Mouse (Mus musculus) forebrain, embryonic 11.5 days (tissue): Measurements from ENCODE around the gene Slc39a11. TPM values are rescaled to one million over a fixed set of nuclear protein-coding genes. Genes with fewer than 3 reads are reported as not detected.

Experiments used
- ATAC-seq: fragments of 200-750 bp; cut with Nextera tagmentation; replicated peaks from 2 replicates; pipeline ENCODE4 v1.8.0; 2017; ENCODE audit warnings: moderate TSS enrichment; ENCODE audit not compliant: low FRiP score
- DNase-seq: peaks from one replicate; pipeline ENCODE4 v3.0.0-alpha.2; 2017; ENCODE audit warnings: low spot score
- H3K27ac ChIP-seq: fragments of 300-500 bp; sonication (generic); 2 replicates; pipeline ENCODE4 v1.5.1; 2014; ENCODE audit warnings: low read depth, low read length
- H3K27me3 ChIP-seq: fragments of 300-500 bp; sonication (generic); 2 replicates; pipeline ENCODE4 v1.6.1; 2014; ENCODE audit warnings: mild to moderate bottlenecking, low read length, mixed read lengths; ENCODE audit not compliant: control insufficient read depth, insufficient read depth
- H3K36me3 ChIP-seq: fragments of 300-500 bp; sonication (generic); 2 replicates; pipeline ENCODE4 v1.6.1; 2014; ENCODE audit warnings: mild to moderate bottlenecking, low read length, moderate library complexity, mixed read lengths; ENCODE audit not compliant: control insufficient read depth, insufficient read depth
- H3K4me1 ChIP-seq: fragments of 300-500 bp; sonication (generic); replicated peaks from 2 replicates; pipeline ENCODE4 v1.6.1; 2014; ENCODE audit warnings: low read length, mixed read lengths; ENCODE audit not compliant: control insufficient read depth, insufficient read depth
- H3K4me2 ChIP-seq: fragments of 300-500 bp; sonication (generic); 2 replicates; pipeline ENCODE4 v1.6.1; 2014; ENCODE audit warnings: low read depth, mild to moderate bottlenecking, low read length, moderate library complexity, mixed read lengths; ENCODE audit not compliant: severe bottlenecking
- H3K4me3 ChIP-seq: fragments of 300-500 bp; sonication (generic); 2 replicates; pipeline ENCODE4 v1.5.1; 2014; ENCODE audit warnings: low read depth, low read length
- H3K9ac ChIP-seq: fragments of 300-500 bp; sonication (generic); 2 replicates; pipeline ENCODE4 v1.6.1; 2014; ENCODE audit warnings: low read length
- H3K9me3 ChIP-seq: fragments of 300-500 bp; sonication (generic); 2 replicates; pipeline ENCODE4 v1.6.1; 2016; ENCODE audit warnings: low read length, mixed read lengths; ENCODE audit not compliant: control insufficient read depth
- WGBS: fragments of 180-500 bp; shearing (Covaris S2); extraction: QIAGEN DNeasy Blood & Tissue Kit; methylation state at CpG from one replicate; pipeline ENCODE4 v1.1.7; 2014; 5-methylcytosine and 5-hydroxymethylcytosine counted together
- polyA plus RNA-seq: library from polyadenylated mRNA; unstranded; fragments of >200 nt; fragmentation: Nextera tagmentation; extraction: Ambion mirVana; gene quantifications from 2 replicates; pipeline ENCODE4 v1.2.1, GENCODE M21; 2014

The Slc39a11 gene
- polyA plus RNA-seq, result 18.4 and 20.6 TPM in 2 replicates

DNA sequence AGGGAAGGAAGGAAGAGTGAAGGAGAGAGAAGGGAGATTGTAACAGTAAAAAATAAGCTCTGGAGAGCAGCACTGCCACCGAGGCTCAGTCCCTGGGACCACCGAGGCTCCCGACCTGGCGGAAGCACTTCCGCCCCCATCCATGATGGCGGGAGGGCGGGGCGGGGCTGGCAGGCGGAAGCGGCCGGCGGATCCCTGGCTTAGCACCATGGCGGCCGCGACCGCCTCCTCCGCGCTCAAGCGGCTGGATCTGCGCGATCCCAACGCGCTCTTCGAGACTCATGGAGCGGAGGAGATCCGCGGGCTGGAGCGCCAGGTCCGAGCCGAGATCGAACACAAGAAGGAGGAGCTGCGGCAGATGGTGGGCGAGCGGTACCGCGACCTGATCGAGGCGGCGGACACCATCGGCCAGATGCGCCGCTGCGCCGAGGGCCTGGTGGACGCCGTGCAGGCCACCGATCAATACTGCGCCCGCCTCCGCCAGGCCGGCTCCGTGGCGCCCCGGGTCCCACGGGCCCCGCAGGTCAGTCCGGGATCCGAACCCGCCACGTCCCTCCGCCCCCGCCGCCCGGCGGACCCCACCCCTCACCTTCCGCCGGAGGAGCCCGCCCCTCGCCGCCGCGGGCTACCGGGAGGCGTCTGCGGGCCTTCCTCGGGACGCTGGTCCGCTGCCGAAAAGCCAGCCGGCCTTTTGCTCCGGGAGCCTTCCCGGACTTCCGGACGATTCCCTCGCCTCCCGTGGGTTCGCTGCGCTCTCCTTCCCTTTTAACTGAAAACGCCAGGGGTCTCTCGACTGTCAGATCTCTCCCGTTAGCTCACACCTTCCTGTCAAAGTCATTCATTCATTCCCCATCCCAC is at the start of gene Slc39a11:
Slc39a11 (minus strand) TSS at position 727 of the 858 bp plus-strand sequence.
- Histone ChIP-seq H3K9ac (peak within 1 kb of the TSS; percentile 92), H3K4me1 (peaks cover 10% of the 10 kb centered on the region; the same call in 1 of the 2 replicates), H3K36me3 (peaks cover 9% of the 10 kb centered on the region), H3K27me3 (no peaks in the 10 kb centered on the region; the same call in 1 of the 2 replicates), H3K27ac (peak within 1 kb of the TSS; percentile 80), H3K4me2 (peak within 1 kb of the TSS; percentile 58), H3K9me3 (no peaks in the 10 kb centered on the region), H3K4me3 (peak within 1 kb of the TSS; percentile 92)
- under 1% methylated on average over 78 of the region's 91 CpGs for whole genome bisulfite sequencing
- DNase-seq, result peak; percentile 89
- peak; percentile 78 for ATAC-seq

- no peak overlapping the region for H3K4me2 ChIP-seq
- 89% methylated on average over 7 of the region's 7 CpGs for WGBS
- no peaks in the 10 kb centered on the region for H3K27me3 ChIP-seq
- H3K4me1 ChIP-seq, result no peaks in the 10 kb centered on the region
- H3K27ac ChIP-seq, result no peak overlapping the region
- ATAC-seq (no peak), DNase-seq (no peak)
- peaks cover 6% of the 10 kb centered on the region for H3K36me3 ChIP-seq
- no peaks in the 10 kb centered on the region for H3K9me3 ChIP-seq
- H3K4me3 ChIP-seq, result no peak overlapping the region
- no peak overlapping the region for H3K9ac ChIP-seq
Measured at GRCm38 (mm10) chr11:113699643-113700042, 49.8 kb upstream of the Slc39a11 start.

GRCm38 (mm10) chr11:113698013-113698545 is 48.2 kb upstream of the Slc39a11 start:
- Histone ChIP-seq H3K9ac (no peak overlapping the region), H3K36me3 (peaks cover 8% of the 10 kb centered on the region), H3K9me3 (no peaks in the 10 kb centered on the region), H3K4me3 (no peak overlapping the region), H3K27ac (no peak overlapping the region), H3K4me2 (no peak overlapping the region), H3K4me1 (no peaks in the 10 kb centered on the region), H3K27me3 (no peaks in the 10 kb centered on the region)
- 78% methylated on average over 12 of the region's 12 CpGs for WGBS
- DNase-seq (no peak), ATAC-seq (no peak)

GRCm38 (mm10) chr11:113697571-113697970 is 47.7 kb upstream of the Slc39a11 start:
- 26% methylated on average over 5 of the region's 5 CpGs for WGBS
- H3K27ac ChIP-seq, result no peak overlapping the region

DNA sequence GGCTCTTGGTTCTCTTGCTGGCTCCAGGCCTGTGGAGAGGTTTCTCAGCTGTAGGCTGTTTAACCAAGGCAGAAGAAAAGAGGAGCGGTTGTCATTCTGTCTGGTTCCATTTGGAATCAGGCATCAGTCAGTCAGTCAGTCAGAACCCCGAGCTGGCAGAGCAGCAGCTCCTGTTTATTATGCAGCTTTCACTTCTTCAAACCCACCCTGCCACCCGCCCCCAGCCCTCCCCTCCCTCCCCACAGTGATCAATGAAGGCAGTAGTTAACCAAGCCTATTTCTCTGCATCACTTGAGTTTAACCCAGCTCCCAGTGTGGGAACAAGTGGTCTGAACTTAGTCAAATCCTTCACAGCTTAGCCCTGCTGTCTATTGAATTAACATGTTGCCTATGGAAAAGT is 42.0 kb upstream of the Slc39a11 start:
- 75% methylated on average over 3 of the region's 3 CpGs for WGBS
- no peak for ATAC-seq
- H3K36me3 ChIP-seq, result peaks cover 15% of the 10 kb centered on the region
- H3K27me3 ChIP-seq, result no peaks in the 10 kb centered on the region
- no peak overlapping the region for H3K27ac ChIP-seq
- H3K4me1 ChIP-seq, result no peaks in the 10 kb centered on the region; the same call in 1 of the 2 replicates
- H3K9me3 ChIP-seq, result no peaks in the 10 kb centered on the region
- H3K4me3 ChIP-seq, result no peak overlapping the region
- no peak for DNase-seq
- no peak overlapping the region for H3K4me2 ChIP-seq
- no peak overlapping the region for H3K9ac ChIP-seq

More at GRCm38 (mm10) chr11:113697571-113697970, 47.7 kb upstream of the Slc39a11 start:
- ATAC-seq (no peak), DNase-seq (no peak)
- Histone ChIP-seq H3K27me3 (no peaks in the 10 kb centered on the region), H3K9me3 (no peaks in the 10 kb centered on the region), H3K9ac (no peak overlapping the region), H3K36me3 (peaks cover 8% of the 10 kb centered on the region), H3K4me1 (no peaks in the 10 kb centered on the region), H3K4me3 (no peak overlapping the region), H3K4me2 (no peak overlapping the region)

DNA sequence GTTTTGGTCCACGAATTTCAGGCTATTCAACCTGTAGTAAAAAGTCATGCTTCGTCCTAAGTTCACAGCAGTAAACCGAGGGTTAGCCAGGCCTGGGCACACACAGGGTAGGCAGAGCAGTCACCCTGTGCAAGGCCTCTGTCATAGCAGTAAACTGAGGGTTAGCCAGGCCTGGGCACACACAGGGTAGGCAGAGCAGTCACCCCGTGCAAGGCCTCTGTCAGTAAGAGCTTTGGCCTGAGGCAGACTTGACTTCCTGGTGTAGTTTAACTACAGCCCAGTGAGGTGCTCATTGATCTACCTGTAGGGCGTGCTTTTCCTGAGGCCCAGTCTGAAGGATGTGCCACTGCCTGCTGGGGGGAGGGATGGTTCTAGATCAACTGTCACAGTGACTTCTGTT is 41.4 kb upstream of the Slc39a11 start:
- ATAC-seq (no peak), DNase-seq (no peak)
- H3K27me3 ChIP-seq, result no peaks in the 10 kb centered on the region
- WGBS, result 83% methylated on average over 5 of the region's 5 CpGs
- H3K4me1 ChIP-seq, result no peaks in the 10 kb centered on the region; the same call in 1 of the 2 replicates
- no peak overlapping the region for H3K9ac ChIP-seq
- no peak overlapping the region for H3K4me3 ChIP-seq
- H3K36me3 ChIP-seq, result peaks cover 15% of the 10 kb centered on the region
- H3K4me2 ChIP-seq, result no peak overlapping the region
- H3K27ac ChIP-seq, result no peak overlapping the region
- no peaks in the 10 kb centered on the region for H3K9me3 ChIP-seq

- WGBS, result 90% methylated on average over 12 of the region's 12 CpGs
- Histone ChIP-seq H3K4me1 (no peaks in the 10 kb centered on the region; the same call in 1 of the 2 replicates), H3K4me3 (no peak overlapping the region), H3K9me3 (no peaks in the 10 kb centered on the region), H3K27ac (no peak overlapping the region), H3K4me2 (no peak overlapping the region), H3K9ac (no peak overlapping the region), H3K27me3 (no peaks in the 10 kb centered on the region), H3K36me3 (peaks cover 15% of the 10 kb centered on the region)
- ATAC-seq (no peak), DNase-seq (no peak)
Measured at GRCm38 (mm10) chr11:113690506-113690905, 40.6 kb upstream of the Slc39a11 start.

- H3K9ac ChIP-seq, result no peak overlapping the region
- no peak for DNase-seq
Measured at GRCm38 (mm10) chr11:113687031-113687430, 37.2 kb upstream of the Slc39a11 start.

More at GRCm38 (mm10) chr11:113687031-113687430, 37.2 kb upstream of the Slc39a11 start:
- peak overlapping the region; percentile 0; the same call in 1 of the 2 replicates for H3K4me2 ChIP-seq
- H3K4me1 ChIP-seq, result peaks cover 11% of the 10 kb centered on the region
- no peak overlapping the region for H3K4me3 ChIP-seq
- 42% methylated on average over 2 of the region's 2 CpGs for WGBS
- peaks cover 7% of the 10 kb centered on the region; the same call in 1 of the 2 replicates for H3K36me3 ChIP-seq
- H3K27me3 ChIP-seq, result no peaks in the 10 kb centered on the region
- peak; percentile 13; the same call in 1 of the 2 replicates for ATAC-seq
- no peaks in the 10 kb centered on the region for H3K9me3 ChIP-seq
- peak overlapping the region; percentile 19; the same call in 1 of the 2 replicates for H3K27ac ChIP-seq
